11 mouse cellular contexts compared by ENCODE assay signal in the genomic region with DNA sequence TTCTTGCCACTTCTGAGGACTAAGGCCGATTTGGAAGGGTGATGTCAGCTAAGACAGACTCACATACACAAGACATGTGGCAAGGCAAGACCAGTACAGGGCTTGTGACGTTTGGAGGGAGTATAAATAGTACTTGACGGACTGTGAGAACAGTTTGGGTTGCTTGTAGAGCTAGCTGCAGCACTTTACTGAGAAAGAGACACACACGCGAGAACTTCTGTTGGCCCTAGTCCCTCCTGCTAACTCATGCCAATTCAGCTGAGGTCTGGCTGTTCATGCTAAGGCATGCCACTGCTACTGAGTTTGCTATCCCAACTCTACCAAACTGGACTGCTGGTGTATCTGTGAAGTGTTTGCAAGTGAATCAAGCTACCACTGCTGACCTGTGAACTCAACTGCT. TPM values are rescaled to one million over a fixed set of nuclear protein-coding genes. Genes with fewer than 3 reads are reported as not detected.
DNase-seq lines count a peak whose midpoint lies in the region; ATAC-seq lines count a peak whose summit lies in the region.
"Had no signal": no experiment of that assay in that cellular context is flagged by ENCODE, and none has a peak within 500 bp of the region (broad histone marks: within the 10 kb centered on the region; RNA-seq: fewer than 3 reads in every experiment).

No protein-coding gene starts in this region.

- H3K4me2 ChIP-seq in heart, embryonic 15.5 days, result no peak overlapping the region
- H3K4me2 ChIP-seq: neural tube, embryonic 12.5 days had no signal

- DNase-seq in layer of hippocampus, postnatal 10 days (ENCODE audit: low spot score in 2 of 2), result peak; percentile 12 to 22
- no peak for DNase-seq in layer of hippocampus, adult 11-12 months (ENCODE audit: low spot score)
- peak; percentile 7 for DNase-seq in Muller cell, postnatal 12 days (ENCODE audit: inconsistent ontology term)
- DNase-seq in brain, adult 2 months (ENCODE audit: low read depth, low spot score), result peak; percentile 52
- no peak for DNase-seq in kidney, adult 18-20 months
- DNase-seq in thymus, postnatal 4 days, result no peak
- DNase-seq: kidney, adult 8-10 months had no signal

- H3K27ac ChIP-seq in heart, embryonic 15.5 days, result peak overlapping the region; percentile 45
- H3K27ac ChIP-seq: hindbrain, embryonic 10.5 days; liver, embryonic 14.5 days; neural tube, embryonic 12.5 days had no signal

- WGBS in heart, embryonic 15.5 days, result 49% methylated on average over 5 of the region's 5 CpGs

- no peak overlapping the region for H3K9ac ChIP-seq in heart, embryonic 15.5 days
- H3K9ac ChIP-seq: liver, embryonic 14.5 days; neural tube, embryonic 12.5 days had no signal

- no peak for ATAC-seq in heart, embryonic 15.5 days (replicated peaks; ENCODE audit: insufficient number of reproducible peaks, insufficient read depth, low FRiP score, low read depth)

- peaks cover 10% of the 10 kb centered on the region for H3K4me1 ChIP-seq in heart, embryonic 15.5 days (replicated peaks)
- H3K4me1 ChIP-seq: hindbrain, embryonic 10.5 days; neural tube, embryonic 12.5 days had no signal

- no peak overlapping the region for H3K4me3 ChIP-seq in heart, embryonic 15.5 days
- H3K4me3 ChIP-seq: hindbrain, embryonic 10.5 days; neural tube, embryonic 12.5 days had no signal

- H3K9me3 ChIP-seq in heart, embryonic 15.5 days (replicated peaks), result no peaks in the 10 kb centered on the region
- H3K9me3 ChIP-seq: hindbrain, embryonic 10.5 days; neural tube, embryonic 12.5 days had no signal

- H3K27me3 ChIP-seq in heart, embryonic 15.5 days, result no peaks in the 10 kb centered on the region
- H3K27me3 ChIP-seq: neural tube, embryonic 12.5 days had no signal

- 0 out of 2 replicates have a peak, but pooled peaks cover 8% of the 10 kb centered on the region for H3K36me3 ChIP-seq in heart, embryonic 15.5 days

RNA-seq across cellular contexts. Expression of a gene that starts 19.2 kb away (rescaled TPM):
- 10 to 100 TPM; 78.2 to 85.2 TPM for total RNA-seq in layer of hippocampus, postnatal 10 days (2021)
- 30.5 and 36.8 TPM in 2 replicates for polyA plus RNA-seq in heart, embryonic 15.5 days (2015; fragmentation: Nextera tagmentation; extraction: Ambion mirVana)

Comparison
In these comparisons a context has a peak if more than half of its experiments do, and no peak if none do; other contexts are left out.
1. DNase-seq: peak in layer of hippocampus, postnatal 10 days (2 of 2), Muller cell, postnatal 12 days (single experiment) and brain, adult 2 months (single experiment); none in layer of hippocampus, adult 11-12 months (single experiment), kidney, adult 18-20 months (single experiment) and thymus, postnatal 4 days (single experiment).